Mouse (Mus musculus): ENCODE data around the gene Kctd11.
"Not testable (repeated sequence)": the region's sequence is repeated elsewhere in the genome, so short reads cannot be mapped to it uniquely, and the experiment has no call there.

Kctd11 gene

GRCm38 (mm10) chr11:69880853-69881603 is at the start of gene Kctd11:
Gene Kctd11, minus strand, starts transcription at chr11:69881406.
- peak; percentile 89 for DNase-seq (ENCODE audit: low spot score)

DNA sequence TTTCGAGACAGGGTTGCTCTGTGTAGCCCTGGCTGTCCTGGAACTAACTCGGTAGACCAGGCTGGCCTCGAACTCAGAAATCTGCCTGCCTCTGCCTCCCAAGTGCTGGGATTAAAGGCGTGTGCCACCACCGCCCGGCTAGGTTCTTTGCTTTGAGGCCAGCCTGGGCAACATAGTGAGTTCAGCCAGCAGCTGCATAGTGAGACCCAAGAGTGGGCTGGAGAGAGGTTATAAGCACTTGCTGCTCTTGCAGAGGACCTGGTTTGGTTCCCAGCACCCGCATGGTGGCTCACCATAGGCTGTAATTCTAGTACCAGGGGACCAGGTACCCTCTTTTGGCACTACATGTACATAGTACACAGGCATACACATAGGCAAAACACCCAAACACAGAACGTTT is 49.0 kb upstream of the Kctd11 start:
- not testable (repeated sequence) for DNase-seq (ENCODE audit: low spot score)

DNA sequence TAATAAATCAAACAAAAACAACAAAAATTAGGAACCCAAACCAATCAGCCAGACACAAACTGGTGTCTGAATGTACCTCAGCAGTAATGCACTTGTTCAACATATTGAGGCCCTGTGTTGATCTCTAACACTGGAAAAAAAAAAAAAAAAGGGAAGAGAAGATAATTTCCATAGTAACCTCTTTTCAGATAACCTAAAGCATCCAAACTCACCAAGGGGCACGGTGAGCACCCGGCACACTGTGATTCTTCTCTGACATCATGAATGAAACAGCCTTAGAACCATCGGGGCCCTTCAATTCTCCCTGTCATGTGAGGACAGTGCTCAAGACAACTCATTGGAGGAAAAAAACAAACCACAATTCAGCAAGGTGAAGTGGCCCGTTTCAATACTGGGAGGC is 48.5 kb upstream of the Kctd11 start:
- DNase-seq (ENCODE audit: low spot score) = no peak

DNA sequence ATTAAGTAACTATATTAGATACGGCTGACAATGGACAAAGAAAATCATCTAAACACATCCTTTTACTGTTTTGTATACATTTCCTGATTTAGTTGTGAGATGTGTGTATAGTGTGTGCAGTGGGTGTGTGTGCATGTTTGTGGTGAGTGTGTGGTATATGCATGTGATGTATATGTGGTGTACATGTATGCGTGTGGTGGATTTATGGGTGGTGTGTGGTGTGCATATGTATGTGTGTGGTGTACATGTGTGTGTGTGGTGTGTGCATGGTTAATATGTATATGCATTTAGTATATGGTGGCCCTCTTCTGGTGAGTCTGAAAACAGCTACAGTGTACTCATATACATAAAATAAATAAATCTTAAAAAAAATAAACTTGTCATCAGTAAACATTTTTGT is 46.3 kb upstream of the Kctd11 start:
- no peak for DNase-seq (ENCODE audit: low spot score)

- no peak for DNase-seq (ENCODE audit: low spot score)
These were observed 41.6 kb upstream of the Kctd11 start for GRCm38 (mm10) chr11:69922796-69923195.

DNA sequence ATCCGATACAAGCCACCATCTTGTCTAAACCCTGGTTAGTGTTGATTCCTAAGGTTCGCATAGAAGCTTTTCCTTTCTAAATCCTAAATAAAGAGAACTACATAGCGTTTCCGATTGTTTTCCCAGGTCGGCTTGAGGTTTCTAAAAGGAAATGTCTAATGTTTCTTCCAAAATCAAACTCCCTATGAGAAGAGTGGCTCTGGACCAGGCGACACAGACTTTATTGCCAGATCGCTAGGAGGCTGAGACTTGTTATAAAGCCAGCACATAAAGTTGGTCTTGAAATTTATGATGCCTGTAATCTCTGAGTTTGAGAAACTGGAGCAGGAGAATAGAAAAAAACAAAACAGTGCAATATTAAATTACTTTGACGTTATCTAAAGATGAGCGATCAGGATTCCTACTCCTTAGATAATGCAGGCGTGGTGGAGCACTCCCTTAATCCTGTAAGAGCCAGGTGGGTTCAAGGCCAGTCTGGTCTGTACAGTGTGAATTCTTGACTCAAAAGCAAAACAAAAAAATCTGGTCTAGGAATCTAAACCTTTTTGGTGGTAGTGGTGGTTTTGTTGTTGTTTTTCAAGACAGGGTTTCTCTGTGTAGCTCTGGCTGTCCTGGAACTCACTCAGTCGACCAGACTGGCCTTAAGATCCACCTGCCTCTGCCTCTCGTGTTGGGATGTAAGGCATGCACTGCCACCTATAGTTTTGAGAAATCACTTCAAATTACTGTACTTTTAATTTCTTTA is 41.0 kb upstream of the Kctd11 start:
- peak; percentile 52 for DNase-seq (ENCODE audit: low spot score)

- DNase-seq (ENCODE audit: low spot score) = peak; percentile 100
These were observed 40.2 kb upstream of the Kctd11 start, which contains the start of gene Eif5a for GRCm38 (mm10) chr11:69921114-69922011. Gene Eif5a, minus strand, starts transcription at chr11:69921958.

DNA sequence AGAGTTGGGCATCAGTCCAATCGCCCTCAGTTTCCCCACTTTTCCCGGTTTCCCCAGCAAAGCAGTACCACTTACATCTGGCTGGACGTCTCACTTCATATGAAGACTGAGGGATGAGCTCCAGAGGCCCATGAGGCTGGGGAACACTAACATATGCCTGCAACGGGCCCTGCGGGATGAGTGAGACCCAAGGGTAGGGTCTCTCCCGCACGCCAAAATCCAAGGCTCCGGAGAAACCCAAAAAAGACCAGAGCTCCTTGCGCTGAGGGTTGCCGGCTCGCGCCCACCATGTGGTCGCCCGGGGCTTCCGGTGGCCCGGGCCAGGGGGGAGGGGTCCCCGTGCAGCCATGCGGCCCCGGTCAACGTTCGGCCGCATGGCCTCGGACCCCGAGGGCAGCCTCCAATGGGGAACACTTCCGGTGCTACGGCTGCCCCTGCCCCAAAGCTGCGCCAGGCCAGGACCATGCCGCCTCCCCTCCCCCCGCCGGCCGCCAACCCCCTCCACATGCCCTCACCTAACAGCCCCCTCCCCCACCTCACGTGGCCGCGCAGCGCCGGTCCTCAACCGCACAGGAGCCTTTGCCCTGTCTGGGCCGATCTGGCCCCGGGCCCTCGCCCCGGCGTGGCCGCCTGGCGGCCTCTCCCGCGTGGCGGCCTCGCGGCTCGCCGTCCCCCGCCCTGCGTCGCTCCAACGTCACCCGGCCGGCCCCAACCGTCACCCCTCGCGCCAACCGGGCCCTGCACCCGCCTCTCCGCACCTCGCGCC is 39.2 kb upstream of the Kctd11 start:
- peak; percentile 62 for DNase-seq (ENCODE audit: low spot score)

DNA sequence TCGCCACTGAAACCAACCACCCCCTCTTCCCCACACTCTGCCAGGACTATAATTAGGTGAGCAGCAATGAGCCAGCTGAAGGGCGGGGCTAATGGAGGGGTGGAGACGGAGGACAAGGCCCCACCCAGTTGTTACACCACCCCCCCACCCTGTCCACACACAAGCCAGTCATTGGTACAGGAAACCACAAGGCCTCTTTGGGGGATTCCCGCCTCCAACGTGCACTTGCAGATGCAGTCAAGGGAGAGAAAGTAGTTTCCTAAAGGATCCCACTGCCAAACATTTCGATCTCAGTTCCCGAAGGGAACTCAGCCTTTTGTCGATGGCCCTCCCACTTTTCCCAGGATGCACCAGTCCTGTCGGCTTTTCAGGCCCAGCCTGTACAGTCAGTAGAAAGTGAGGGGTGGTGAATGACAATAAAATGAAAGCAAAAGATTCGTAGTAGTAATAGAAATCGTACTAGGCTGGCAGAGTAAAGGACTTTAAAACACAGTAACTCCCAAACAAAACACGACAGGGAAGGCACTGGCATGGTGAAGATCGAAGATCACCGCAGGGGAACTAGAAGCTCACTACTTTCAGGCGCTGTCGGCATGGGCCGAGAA is 38.6 kb upstream of the Kctd11 start:
- peak; percentile 81 for DNase-seq (ENCODE audit: low spot score)

DNA sequence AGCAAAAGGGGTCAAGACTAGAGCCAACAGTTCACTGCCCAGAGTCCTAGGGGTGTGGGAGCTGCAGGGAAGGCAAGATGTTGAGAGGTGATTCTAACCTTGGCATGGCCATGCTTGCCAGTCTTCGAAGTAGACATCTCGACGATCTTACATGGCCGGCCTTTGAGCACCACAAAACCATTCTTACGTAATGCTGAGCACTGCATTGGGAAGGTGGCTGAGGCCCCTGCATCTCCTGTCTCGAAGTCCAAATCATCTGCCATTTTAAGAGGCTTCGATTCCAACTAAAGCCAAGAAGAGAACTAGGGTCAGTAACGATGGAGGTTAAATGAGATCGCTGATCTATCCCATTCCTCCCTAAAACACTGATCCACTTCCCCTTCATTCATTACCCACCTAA is 37.8 kb upstream of the Kctd11 start:
- DNase-seq (ENCODE audit: low spot score) = no peak

DNA sequence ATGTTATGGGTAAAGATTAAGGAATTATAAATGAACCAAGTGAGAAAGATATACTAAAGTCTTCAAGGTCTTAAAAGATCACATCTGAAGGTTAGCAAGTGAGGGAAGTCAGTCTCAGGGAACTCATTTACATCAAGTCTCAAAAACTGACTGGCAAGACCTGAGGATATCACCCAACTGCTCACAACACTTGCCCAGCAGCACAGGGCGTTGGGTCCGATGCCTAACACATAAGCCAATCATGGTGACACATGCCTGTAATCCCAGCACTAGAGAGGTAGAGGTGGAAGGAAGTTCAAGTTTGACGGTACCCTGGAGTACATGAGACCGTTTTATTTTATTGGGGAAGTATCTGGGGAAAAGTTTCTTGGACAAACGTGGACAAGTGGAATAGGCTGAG is 36.9 kb upstream of the Kctd11 start:
- DNase-seq (ENCODE audit: low spot score) = no peak

- no peak for DNase-seq (ENCODE audit: low spot score)
These were observed 36.3 kb upstream of the Kctd11 start for GRCm38 (mm10) chr11:69917379-69917948.

- DNase-seq (ENCODE audit: low spot score) = not testable (repeated sequence)
These were observed 35.6 kb upstream of the Kctd11 start for GRCm38 (mm10) chr11:69916652-69917378.

DNA sequence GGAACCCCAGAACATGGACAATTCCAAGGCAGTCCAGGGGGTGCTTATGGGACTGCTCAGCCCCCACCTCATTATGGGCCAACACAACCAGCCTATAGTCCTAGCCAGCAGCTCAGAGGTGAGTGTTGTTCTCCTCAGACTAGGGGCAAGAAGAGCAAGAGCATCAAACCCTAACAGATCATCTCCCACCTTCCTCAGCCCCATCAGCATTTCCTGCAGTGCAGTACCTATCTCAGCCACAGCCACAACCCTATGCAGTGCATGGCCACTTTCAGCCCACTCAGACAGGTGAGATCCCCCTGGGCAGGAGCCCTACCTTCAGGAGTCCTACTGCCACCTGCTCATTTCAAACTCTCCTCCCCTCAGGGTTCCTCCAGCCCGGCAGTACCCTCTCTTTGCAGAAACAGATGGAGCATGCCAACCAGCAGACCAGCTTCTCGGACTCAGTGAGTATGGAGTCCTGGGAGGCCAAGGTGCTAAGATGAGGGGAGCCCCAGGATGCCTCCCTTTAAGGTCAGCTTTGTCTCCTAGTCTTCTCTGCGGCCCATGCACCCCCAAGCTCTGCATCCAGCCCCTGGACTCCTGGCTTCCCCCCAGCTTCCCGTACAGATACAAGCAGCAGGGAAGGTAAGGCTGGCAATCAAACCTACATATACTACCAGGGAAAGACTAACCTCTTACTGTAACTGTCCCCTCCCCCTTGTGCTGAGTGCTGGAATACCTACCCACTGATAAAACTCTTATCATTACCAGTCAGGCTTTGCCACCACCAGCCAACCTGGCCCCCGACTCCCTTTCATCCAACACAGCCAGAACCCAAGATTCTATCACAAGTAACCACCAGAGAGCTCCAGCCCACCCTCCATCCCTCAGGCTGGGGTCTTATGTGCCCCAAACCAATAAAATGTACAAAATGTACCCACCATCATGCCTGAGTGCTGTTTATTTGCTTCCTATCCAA is 34.7 kb upstream of the Kctd11 start:
- DNase-seq (ENCODE audit: low spot score) = no peak

- DNase-seq (ENCODE audit: low spot score) = no peak
These were observed 33.8 kb upstream of the Kctd11 start for GRCm38 (mm10) chr11:69914917-69915430.

- DNase-seq (ENCODE audit: low spot score) = peak; percentile 48
These were observed 33.2 kb upstream of the Kctd11 start for GRCm38 (mm10) chr11:69914372-69914764.

GRCm38 (mm10) chr11:69913554-69914371 is 32.6 kb upstream of the Kctd11 start, which contains the start of gene Gps2:
Gene Gps2, plus strand, starts transcription at chr11:69913888.
- peak; percentile 97 for DNase-seq (ENCODE audit: low spot score)
